ENCODE assay signal across 10 mouse cellular contexts in genomic region chr4:99298676-99299075, GRCm38 (mm10). TPM values are rescaled to one million over a fixed set of nuclear protein-coding genes. Genes with fewer than 3 reads are reported as not detected.
DNase-seq lines count a peak whose midpoint lies in the region; ATAC-seq and TF ChIP-seq lines count a peak whose summit lies in the region.
"Had no signal": no experiment of that assay in that cellular context is flagged by ENCODE, and none has a peak within 500 bp of the region (broad histone marks: within the 10 kb centered on the region; RNA-seq: fewer than 3 reads in every experiment).

No protein-coding gene starts in this region.

- WGBS in hindbrain, embryonic 10.5 days = 18% methylated on average over 4 of the region's 4 CpGs
- WGBS in hindbrain, embryonic 13.5 days = 20% methylated on average over 4 of the region's 4 CpGs
- WGBS in hindbrain, postnatal 0 days = 15% methylated on average over 4 of the region's 4 CpGs

- H3K4me3 ChIP-seq in hindbrain, embryonic 10.5 days = no peak overlapping the region
- H3K4me3 ChIP-seq in hindbrain, embryonic 13.5 days = no peak overlapping the region
- H3K4me3 ChIP-seq in hindbrain, postnatal 0 days (ENCODE audit: low read length) = no peak overlapping the region
- H3K4me3 ChIP-seq: embryonic facial prominence, embryonic 12.5 days; liver, embryonic 13.5 days had no signal

- H3K9ac ChIP-seq in hindbrain, embryonic 13.5 days = no peak overlapping the region
- no peak overlapping the region for H3K9ac ChIP-seq in hindbrain, postnatal 0 days (replicated peaks; ENCODE audit: low read length)
- H3K9ac ChIP-seq: embryonic facial prominence, embryonic 12.5 days; liver, embryonic 13.5 days had no signal

- H3K27ac ChIP-seq in hindbrain, embryonic 10.5 days = no peak overlapping the region
- H3K27ac ChIP-seq in hindbrain, embryonic 13.5 days = no peak overlapping the region
- no peak overlapping the region for H3K27ac ChIP-seq in hindbrain, postnatal 0 days
- H3K27ac ChIP-seq: embryonic facial prominence, embryonic 12.5 days; liver, embryonic 13.5 days had no signal

- H3K36me3 ChIP-seq in hindbrain, embryonic 10.5 days = no peaks in the 10 kb centered on the region
- H3K36me3 ChIP-seq in hindbrain, embryonic 13.5 days = no peaks in the 10 kb centered on the region
- H3K36me3 ChIP-seq in hindbrain, postnatal 0 days (ENCODE audit: insufficient read depth, low read length) = no peaks in the 10 kb centered on the region
- H3K36me3 ChIP-seq: embryonic facial prominence, embryonic 12.5 days; liver, embryonic 13.5 days had no signal

- no peak for ATAC-seq in hindbrain, embryonic 13.5 days (ENCODE audit: low FRiP score)
- no peak for ATAC-seq in hindbrain, postnatal 0 days

- no peak overlapping the region for H3K4me2 ChIP-seq in hindbrain, embryonic 13.5 days
- no peak overlapping the region for H3K4me2 ChIP-seq in hindbrain, postnatal 0 days (ENCODE audit: low read depth, low read length)
- H3K4me2 ChIP-seq: embryonic facial prominence, embryonic 12.5 days; liver, embryonic 13.5 days had no signal

- TF ChIP-seq CTCF in hindbrain, postnatal 0 days (IDR thresholded peaks at IDR 0.05; ENCODE audit: low read depth) = peak; percentile 88

- 0 out of 2 replicates have a peak, but pooled peaks cover 1% of the 10 kb centered on the region for H3K27me3 ChIP-seq in hindbrain, embryonic 10.5 days (ENCODE audit: insufficient read depth, poor library complexity, severe bottlenecking)
- H3K27me3 ChIP-seq in hindbrain, embryonic 13.5 days = peaks cover 12% of the 10 kb centered on the region
- no peaks in the 10 kb centered on the region for H3K27me3 ChIP-seq in hindbrain, postnatal 0 days (ENCODE audit: insufficient read depth, low read length)
- H3K27me3 ChIP-seq: embryonic facial prominence, embryonic 12.5 days; liver, embryonic 13.5 days had no signal

- H3K9me3 ChIP-seq in hindbrain, embryonic 10.5 days = peaks cover 13% of the 10 kb centered on the region
- peaks cover 14% of the 10 kb centered on the region for H3K9me3 ChIP-seq in hindbrain, embryonic 13.5 days
- 0 out of 2 replicates have a peak, but pooled peaks cover 3% of the 10 kb centered on the region for H3K9me3 ChIP-seq in hindbrain, postnatal 0 days (ENCODE audit: low read length)
- H3K9me3 ChIP-seq: liver, embryonic 13.5 days had no signal

- peak; percentile 40 for DNase-seq in hindbrain, embryonic 10.5 days (ENCODE audit: low spot score)
- peak; percentile 18 for DNase-seq in urinary bladder, postnatal 14 days (ENCODE audit: low spot score)
- DNase-seq in urinary bladder, adult 18-20 months (ENCODE audit: low spot score in 2 of 2) = no peak
- peak; percentile 34 to 43 for DNase-seq in cerebellum, postnatal 25 days
- peak; percentile 61 for DNase-seq in hindbrain, postnatal 0 days (ENCODE audit: low spot score)
- DNase-seq in lung, postnatal 36 days = peak; percentile 49
- peak; percentile 19 for DNase-seq in yolk sac, embryonic 10.5 days (ENCODE audit: low spot score)
- DNase-seq: liver, embryonic 13.5 days had no signal

- peaks cover 23% of the 10 kb centered on the region for H3K4me1 ChIP-seq in hindbrain, embryonic 10.5 days (replicated peaks)
- H3K4me1 ChIP-seq in hindbrain, embryonic 13.5 days (replicated peaks) = peaks cover 21% of the 10 kb centered on the region
- no peaks in the 10 kb centered on the region for H3K4me1 ChIP-seq in hindbrain, postnatal 0 days (ENCODE audit: insufficient read depth, low read length)
- H3K4me1 ChIP-seq: liver, embryonic 13.5 days had no signal

RNA-seq across cellular contexts. Expression of gene Gm12689, which starts 3.0 kb away (rescaled TPM):
- polyA plus RNA-seq in hindbrain, embryonic 10.5 days (2016; fragmentation: Nextera tagmentation; extraction: Ambion mirVana) = 0.10 and 0.11 TPM in 2 replicates
- 0.43 and 0.44 TPM in 2 replicates for polyA plus RNA-seq in hindbrain, embryonic 13.5 days (2015; fragmentation: Nextera tagmentation; extraction: Ambion mirVana)
- 0.21 TPM in 1 of 2 replicates, not detected in the other for total RNA-seq in hindbrain, postnatal 0 days (2014; rRNA removed)
- 0.21 TPM in 1 of 2 replicates, not detected in the other for polyA plus RNA-seq in hindbrain, postnatal 0 days (2015; fragmentation: Nextera tagmentation; extraction: Ambion mirVana)

Comparison
In these comparisons a context has a peak if more than half of its experiments do, and no peak if none do; other contexts are left out.
1. DNase-seq: peak in hindbrain, embryonic 10.5 days (single experiment), urinary bladder, postnatal 14 days (single experiment), cerebellum, postnatal 25 days (2 of 2), hindbrain, postnatal 0 days (single experiment), lung, postnatal 36 days (single experiment) and yolk sac, embryonic 10.5 days (single experiment); none in urinary bladder, adult 18-20 months (0 of 2).